Mouse (Mus musculus): ENCODE measurements at regions not wholly inside any gene's neighbourhood (a gene's known extent, or its start where the extent isn't known, plus 50 kb on each side); places are given as distances from the start of the nearest gene placed in this dataset.

- no peak for TF ChIP-seq CTCF (IDR thresholded peaks at IDR 0.05)
- no peak for TF ChIP-seq EP300 (IDR thresholded peaks at IDR 0.05)
Measured at GRCm38 (mm10) chr17:78108793-78109192, 91.3 kb upstream of the Crim1 start.
